In the genomic region with DNA sequence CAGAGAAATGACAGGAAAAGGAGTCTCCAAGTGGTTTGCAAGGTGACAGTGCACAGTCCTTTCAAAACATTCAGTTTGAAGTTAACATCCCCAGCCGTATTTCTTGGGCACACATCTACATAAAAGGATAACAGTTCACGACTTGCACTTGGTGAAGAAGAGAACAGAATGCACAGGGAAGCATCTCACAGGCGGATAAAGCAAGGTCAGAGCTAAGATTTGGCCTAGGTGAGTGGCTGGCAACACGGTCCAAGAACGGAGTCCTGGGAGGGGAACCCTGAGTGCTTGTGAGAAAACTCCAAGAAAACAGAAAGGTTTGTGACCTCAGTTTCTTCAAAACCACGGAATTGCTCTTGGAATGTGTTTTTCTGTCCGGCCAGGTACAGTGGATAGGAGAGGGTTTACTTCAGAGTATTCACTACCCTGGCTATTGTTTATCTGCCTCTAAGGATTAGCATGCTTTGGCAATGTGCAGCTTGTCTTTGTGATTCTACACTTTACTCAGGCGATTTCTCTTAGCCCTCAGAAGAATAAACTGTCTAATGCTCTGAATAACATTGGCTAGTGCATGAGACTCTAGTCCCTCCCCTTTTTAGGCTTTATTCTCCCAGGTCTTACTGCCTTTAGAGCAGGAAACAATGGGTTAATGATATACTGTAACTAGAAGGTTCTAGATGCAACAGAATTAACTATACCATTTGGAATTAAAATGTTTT, we compare ENCODE assay signal across 9 mouse cellular contexts.
A peak's percentile ranks its signal among the peaks of the same experiment; 100 is the strongest.
DNase-seq lines count a peak whose midpoint lies in the region; ATAC-seq and TF ChIP-seq lines count a peak whose summit lies in the region.
"Had no signal": no experiment of that assay in that cellular context is flagged by ENCODE, and none has a peak within 500 bp of the region (broad histone marks: within the 10 kb centered on the region; RNA-seq: fewer than 3 reads in every experiment).

No protein-coding gene starts in this region.

- H3K9me3 ChIP-seq in lung, embryonic 16.5 days (ENCODE audit: control insufficient read depth, low read length), result no peaks in the 10 kb centered on the region
- H3K9me3 ChIP-seq in hindbrain, postnatal 0 days (ENCODE audit: low read length), result no peaks in the 10 kb centered on the region
- H3K9me3 ChIP-seq in stomach, embryonic 15.5 days, result no peaks in the 10 kb centered on the region

- TF ChIP-seq CTCF in cerebellum, adult 2 months (IDR thresholded peaks at IDR 0.05; ENCODE audit: borderline replicate concordance, insufficient read depth, low read depth, low read length), result no peak
- no peak for TF ChIP-seq CTCF in hindbrain, postnatal 0 days (IDR thresholded peaks at IDR 0.05; ENCODE audit: low read depth)

- H3K4me1 ChIP-seq in cerebellum, adult 2 months (ENCODE audit: control insufficient read depth, insufficient read depth, low read length), result no peaks in the 10 kb centered on the region; the same call in 1 of the 2 replicates
- peaks cover 22% of the 10 kb centered on the region for H3K4me1 ChIP-seq in lung, embryonic 16.5 days (replicated peaks; ENCODE audit: control insufficient read depth, insufficient read depth, low read length)
- peaks cover 18% of the 10 kb centered on the region for H3K4me1 ChIP-seq in hindbrain, postnatal 0 days (ENCODE audit: insufficient read depth, low read length)
- H3K4me1 ChIP-seq in stomach, embryonic 15.5 days, result peaks cover 5% of the 10 kb centered on the region; the same call in 1 of the 2 replicates

- H3K36me3 ChIP-seq in lung, embryonic 16.5 days (ENCODE audit: control insufficient read depth, insufficient read depth, low read length), result no peaks in the 10 kb centered on the region
- no peaks in the 10 kb centered on the region for H3K36me3 ChIP-seq in hindbrain, postnatal 0 days (ENCODE audit: insufficient read depth, low read length)
- H3K36me3 ChIP-seq in stomach, embryonic 15.5 days, result no peaks in the 10 kb centered on the region

- H3K9ac ChIP-seq in lung, embryonic 16.5 days (ENCODE audit: low read length), result 0 out of 2 replicates have a peak overlapping the region, but pooled peaks have one; percentile 42
- no peak overlapping the region for H3K9ac ChIP-seq in hindbrain, postnatal 0 days (replicated peaks; ENCODE audit: low read length)
- H3K9ac ChIP-seq in stomach, embryonic 15.5 days, result no peak overlapping the region

- WGBS in cerebellum, adult 2 months, result 73% methylated on average over 8 of the region's 8 CpGs
- 49% methylated on average over 8 of the region's 8 CpGs for WGBS in lung, embryonic 16.5 days
- WGBS in hindbrain, postnatal 0 days, result 64% methylated on average over 8 of the region's 8 CpGs
- 52% methylated on average over 8 of the region's 8 CpGs for WGBS in stomach, embryonic 15.5 days

- no peak for DNase-seq in cerebellum, adult 2 months
- no peak for DNase-seq in cerebellum, postnatal 36 days
- no peak for DNase-seq in lung, postnatal 36 days
- no peak for DNase-seq in hindbrain, postnatal 0 days (ENCODE audit: low spot score)
- DNase-seq in spleen, adult 18-20 months, result no peak
- DNase-seq in thymus, postnatal 0 days (ENCODE audit: low spot score), result no peak
- DNase-seq: cerebellum, postnatal 10 days had no signal

- H3K4me3 ChIP-seq in cerebellum, adult 2 months (replicated peaks; ENCODE audit: insufficient read depth, low read depth, low read length), result no peak overlapping the region
- no peak overlapping the region for H3K4me3 ChIP-seq in lung, embryonic 16.5 days (ENCODE audit: low read length)
- H3K4me3 ChIP-seq in hindbrain, postnatal 0 days (ENCODE audit: low read length), result no peak overlapping the region
- H3K4me3 ChIP-seq in stomach, embryonic 15.5 days (replicated peaks), result no peak overlapping the region

- H3K4me2 ChIP-seq in lung, embryonic 16.5 days (ENCODE audit: low read depth, low read length), result no peak overlapping the region
- H3K4me2 ChIP-seq in hindbrain, postnatal 0 days (ENCODE audit: low read depth, low read length), result no peak overlapping the region
- H3K4me2 ChIP-seq in stomach, embryonic 15.5 days, result peak overlapping the region; percentile 1; the same call in 1 of the 2 replicates

- no peak for TF ChIP-seq POLR2A in cerebellum, adult 2 months (IDR thresholded peaks at IDR 0.05; ENCODE audit: borderline replicate concordance, insufficient read depth, low read length)

- H3K27me3 ChIP-seq in cerebellum, adult 2 months (ENCODE audit: control insufficient read depth, insufficient read depth, low read length), result no peaks in the 10 kb centered on the region
- H3K27me3 ChIP-seq in lung, embryonic 16.5 days (ENCODE audit: control insufficient read depth, insufficient read depth, low read depth, low read length), result no peaks in the 10 kb centered on the region
- no peaks in the 10 kb centered on the region for H3K27me3 ChIP-seq in hindbrain, postnatal 0 days (ENCODE audit: insufficient read depth, low read length)
- no peaks in the 10 kb centered on the region for H3K27me3 ChIP-seq in stomach, embryonic 15.5 days (replicated peaks)

- no peak for ATAC-seq in lung, embryonic 16.5 days (ENCODE audit: low read depth)
- ATAC-seq in hindbrain, postnatal 0 days, result no peak
- no peak for ATAC-seq in stomach, embryonic 15.5 days (ENCODE audit: insufficient read depth, low FRiP score, low read depth)

- peak overlapping the region; percentile 16; the same call in 1 of the 2 replicates for H3K27ac ChIP-seq in cerebellum, adult 2 months (ENCODE audit: insufficient read depth, low read length)
- peak overlapping the region; percentile 53 for H3K27ac ChIP-seq in lung, embryonic 16.5 days (ENCODE audit: low read length)
- peak overlapping the region; percentile 41; the same call in 1 of the 2 replicates for H3K27ac ChIP-seq in hindbrain, postnatal 0 days
- peak overlapping the region; percentile 57 for H3K27ac ChIP-seq in stomach, embryonic 15.5 days
